In the genomic region with DNA sequence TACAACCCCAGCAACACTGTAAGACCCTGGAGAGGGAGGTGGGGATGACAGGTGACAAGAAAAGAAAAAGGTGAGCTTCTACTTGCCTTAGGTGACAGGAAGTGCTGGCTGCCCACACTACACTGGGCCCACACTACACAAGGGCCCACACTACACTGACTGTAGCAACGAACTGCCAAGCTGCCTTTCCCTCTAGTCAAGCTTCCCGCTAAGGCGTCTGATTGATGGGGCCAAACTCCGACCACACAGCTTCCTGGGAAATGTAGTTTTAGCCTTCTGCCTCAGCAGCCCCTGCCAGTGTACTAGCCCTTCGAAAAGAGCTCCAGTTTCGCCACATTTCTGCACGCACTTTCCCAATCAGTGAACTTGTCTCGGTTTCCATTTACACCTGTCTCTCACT, we compare ENCODE assay signal across 16 mouse cellular contexts. TPM values are rescaled to one million over a fixed set of nuclear protein-coding genes. Genes with fewer than 3 reads are reported as not detected.
DNase-seq lines count a peak whose midpoint lies in the region; ATAC-seq lines count a peak whose summit lies in the region.
"Had no signal": no experiment of that assay in that cellular context is flagged by ENCODE, and none has a peak within 500 bp of the region (broad histone marks: within the 10 kb centered on the region; RNA-seq: fewer than 3 reads in every experiment).

No protein-coding gene starts in this region.

- H3K9ac ChIP-seq in hindbrain, embryonic 16.5 days (ENCODE audit: low read depth, low read length), result no peak overlapping the region
- no peak overlapping the region for H3K9ac ChIP-seq in neural tube, embryonic 15.5 days (replicated peaks)
- no peak overlapping the region for H3K9ac ChIP-seq in liver, embryonic 12.5 days
- H3K9ac ChIP-seq: heart, embryonic 12.5 days; lung, embryonic 15.5 days; stomach, embryonic 15.5 days had no signal

- peaks cover 68% of the 10 kb centered on the region for H3K27me3 ChIP-seq in megakaryocyte, embryonic 14.5 days (replicated peaks)
- no peaks in the 10 kb centered on the region for H3K27me3 ChIP-seq in hindbrain, embryonic 16.5 days (replicated peaks; ENCODE audit: control insufficient read depth, insufficient read depth, low read length)
- no peaks in the 10 kb centered on the region for H3K27me3 ChIP-seq in neural tube, embryonic 15.5 days (replicated peaks)
- peaks cover 51% of the 10 kb centered on the region for H3K27me3 ChIP-seq in liver, embryonic 12.5 days (replicated peaks)

- peak; percentile 23 for DNase-seq in adrenal gland, postnatal 14 days
- DNase-seq in adrenal gland, postnatal 4 days (ENCODE audit: low spot score in 2 of 2), result no peak
- DNase-seq in thymus, postnatal 10 days (ENCODE audit: low spot score in 2 of 2), result no peak
- DNase-seq: kidney, adult 11 months; layer of hippocampus, adult 9-11 months had no signal

- 8% methylated on average over 8 of the region's 8 CpGs for WGBS in hindbrain, embryonic 16.5 days
- 14% methylated on average over 8 of the region's 8 CpGs for WGBS in neural tube, embryonic 15.5 days
- WGBS in liver, embryonic 12.5 days (ENCODE audit: insufficient replicate concordance), result 9% methylated on average over 8 of the region's 8 CpGs

- peak overlapping the region; percentile 33 for H3K4me3 ChIP-seq in megakaryocyte, embryonic 14.5 days (replicated peaks)
- no peak overlapping the region for H3K4me3 ChIP-seq in hindbrain, embryonic 16.5 days (ENCODE audit: low read length)
- no peak overlapping the region for H3K4me3 ChIP-seq in neural tube, embryonic 15.5 days (replicated peaks)
- no peak overlapping the region for H3K4me3 ChIP-seq in liver, embryonic 12.5 days
- H3K4me3 ChIP-seq: heart, embryonic 12.5 days; lung, embryonic 15.5 days; myocyte; stomach, embryonic 15.5 days had no signal

- no peak overlapping the region for H3K27ac ChIP-seq in hindbrain, embryonic 16.5 days (ENCODE audit: low read depth, low read length)
- H3K27ac ChIP-seq in neural tube, embryonic 15.5 days (replicated peaks), result no peak overlapping the region
- H3K27ac ChIP-seq in liver, embryonic 12.5 days, result no peak overlapping the region
- H3K27ac ChIP-seq: lung, embryonic 15.5 days; stomach, embryonic 15.5 days had no signal

- H3K9me3 ChIP-seq in megakaryocyte, embryonic 14.5 days, result peaks cover 6% of the 10 kb centered on the region; the same call in 1 of the 2 replicates
- no peaks in the 10 kb centered on the region for H3K9me3 ChIP-seq in hindbrain, embryonic 16.5 days (ENCODE audit: control insufficient read depth, low read length)
- no peaks in the 10 kb centered on the region for H3K9me3 ChIP-seq in neural tube, embryonic 15.5 days (replicated peaks)
- H3K9me3 ChIP-seq in liver, embryonic 12.5 days (replicated peaks), result 0 out of 2 replicates have a peak, but pooled peaks cover 5% of the 10 kb centered on the region
- H3K9me3 ChIP-seq: lung, embryonic 15.5 days; stomach, embryonic 15.5 days had no signal

- H3K4me1 ChIP-seq in megakaryocyte, embryonic 14.5 days, result peaks cover 19% of the 10 kb centered on the region
- H3K4me1 ChIP-seq in hindbrain, embryonic 16.5 days (ENCODE audit: control insufficient read depth, insufficient read depth, low read depth, low read length), result peaks cover 9% of the 10 kb centered on the region; the same call in 1 of the 2 replicates
- peaks cover 14% of the 10 kb centered on the region for H3K4me1 ChIP-seq in neural tube, embryonic 15.5 days
- H3K4me1 ChIP-seq in liver, embryonic 12.5 days, result peaks cover 13% of the 10 kb centered on the region

- H3K36me3 ChIP-seq in megakaryocyte, embryonic 14.5 days (replicated peaks; ENCODE audit: low read length), result no peaks in the 10 kb centered on the region
- H3K36me3 ChIP-seq in hindbrain, embryonic 16.5 days (ENCODE audit: control insufficient read depth, insufficient read depth, low read length), result no peaks in the 10 kb centered on the region
- no peaks in the 10 kb centered on the region for H3K36me3 ChIP-seq in neural tube, embryonic 15.5 days
- no peaks in the 10 kb centered on the region for H3K36me3 ChIP-seq in liver, embryonic 12.5 days
- H3K36me3 ChIP-seq: heart, embryonic 12.5 days; lung, embryonic 15.5 days; stomach, embryonic 15.5 days had no signal

- ATAC-seq in megakaryocyte, adult 5-6 weeks (ENCODE audit: poor library complexity, severe bottlenecking), result no peak
- peak; percentile 58 for ATAC-seq in hindbrain, embryonic 16.5 days
- ATAC-seq in neural tube, embryonic 15.5 days (ENCODE audit: low FRiP score), result 0 out of 2 replicates have a peak, but pooled peaks have one; percentile 37
- no peak for ATAC-seq in liver, embryonic 12.5 days

- H3K4me2 ChIP-seq in hindbrain, embryonic 16.5 days (ENCODE audit: low read length), result no peak overlapping the region
- H3K4me2 ChIP-seq in neural tube, embryonic 15.5 days, result no peak overlapping the region
- no peak overlapping the region for H3K4me2 ChIP-seq in liver, embryonic 12.5 days
- H3K4me2 ChIP-seq: heart, embryonic 12.5 days; lung, embryonic 15.5 days; stomach, embryonic 15.5 days had no signal

RNA-seq across cellular contexts. Expression of a gene that starts 19.6 kb away (rescaled TPM):
- not detected in 2 replicates for total RNA-seq in adrenal gland, postnatal 14 days (2021)
- under 1 TPM in 1 of 2 experiments, not detected in 1; 0.20 TPM for total RNA-seq in adrenal gland, postnatal 4 days (2021)
- not detected in 2 replicates for polyA plus RNA-seq in megakaryocyte, embryonic 14.5 days (2012; ENCODE audit: insufficient read depth, low replicate concordance)
- total RNA-seq in megakaryocyte, adult 5-6 weeks (2015), result not detected in 2 replicates
- total RNA-seq in megakaryocyte, adult 5-6 weeks (2017), result not detected in 2 replicates
- 0.65 and 0.85 TPM in 2 replicates for polyA plus RNA-seq in hindbrain, embryonic 16.5 days (2015; fragmentation: Nextera tagmentation; extraction: Ambion mirVana)
- polyA plus RNA-seq in neural tube, embryonic 15.5 days (2015; fragmentation: Nextera tagmentation; extraction: Ambion mirVana), result 0.84 and 0.93 TPM in 2 replicates
- polyA plus RNA-seq in liver, embryonic 12.5 days (2016; fragmentation: Nextera tagmentation; extraction: Ambion mirVana), result not detected in 2 replicates
- total RNA-seq: gastrocnemius, adult 18-20 months had no signal
- polyA plus RNA-seq: heart, embryonic 12.5 days; limb, embryonic 11.5 days; lung, embryonic 15.5 days; myocyte; stomach, embryonic 15.5 days had no signal

RNA-seq across cellular contexts. Expression of a gene that starts 23.4 kb away (rescaled TPM):
- 7.1 and 8.2 TPM in 2 replicates for total RNA-seq in adrenal gland, postnatal 14 days (2021)
- 1 to 10 TPM; 7.2 to 8.3 TPM for total RNA-seq in adrenal gland, postnatal 4 days (2021)
- polyA plus RNA-seq in megakaryocyte, embryonic 14.5 days (2012; ENCODE audit: insufficient read depth, low replicate concordance), result 2.5 and 6.7 TPM in 2 replicates
- total RNA-seq in megakaryocyte, adult 5-6 weeks (2015), result 0.25 TPM in 1 of 2 replicates, not detected in the other
- total RNA-seq in megakaryocyte, adult 5-6 weeks (2017), result 0.15 and 0.24 TPM in 2 replicates
- 5.8 and 6.3 TPM in 2 replicates for polyA plus RNA-seq in hindbrain, embryonic 16.5 days (2015; fragmentation: Nextera tagmentation; extraction: Ambion mirVana)
- 7.6 and 8.0 TPM in 2 replicates for polyA plus RNA-seq in neural tube, embryonic 15.5 days (2015; fragmentation: Nextera tagmentation; extraction: Ambion mirVana)
- 1.3 and 1.7 TPM in 2 replicates for polyA plus RNA-seq in liver, embryonic 12.5 days (2016; fragmentation: Nextera tagmentation; extraction: Ambion mirVana)

RNA-seq across cellular contexts. Expression of a gene that starts 36.2 kb away (rescaled TPM):
- 35.9 and 38.6 TPM in 2 replicates for total RNA-seq in adrenal gland, postnatal 14 days (2021)
- 10 to 100 TPM; 44.3 to 49.1 TPM for total RNA-seq in adrenal gland, postnatal 4 days (2021)
- 53.2 and 120 TPM in 2 replicates for polyA plus RNA-seq in megakaryocyte, embryonic 14.5 days (2012; ENCODE audit: insufficient read depth, low replicate concordance)
- 11.4 and 14.5 TPM in 2 replicates for total RNA-seq in megakaryocyte, adult 5-6 weeks (2015)
- total RNA-seq in megakaryocyte, adult 5-6 weeks (2017), result 6.9 and 8.2 TPM in 2 replicates
- 26.8 and 27.3 TPM in 2 replicates for polyA plus RNA-seq in hindbrain, embryonic 16.5 days (2015; fragmentation: Nextera tagmentation; extraction: Ambion mirVana)
- polyA plus RNA-seq in neural tube, embryonic 15.5 days (2015; fragmentation: Nextera tagmentation; extraction: Ambion mirVana), result 28.4 and 28.6 TPM in 2 replicates
- polyA plus RNA-seq in liver, embryonic 12.5 days (2016; fragmentation: Nextera tagmentation; extraction: Ambion mirVana), result 20.1 and 22.3 TPM in 2 replicates

RNA-seq across cellular contexts. Expression of a gene that starts 41.9 kb away (rescaled TPM):
- 7.2 and 8.0 TPM in 2 replicates for total RNA-seq in adrenal gland, postnatal 14 days (2021)
- 1 to 10 TPM; 7.8 to 8.2 TPM for total RNA-seq in adrenal gland, postnatal 4 days (2021)
- 0.02 and 0.64 TPM in 2 replicates for polyA plus RNA-seq in megakaryocyte, embryonic 14.5 days (2012; ENCODE audit: insufficient read depth, low replicate concordance)
- total RNA-seq in megakaryocyte, adult 5-6 weeks (2015), result not detected in 2 replicates
- total RNA-seq in megakaryocyte, adult 5-6 weeks (2017), result not detected in 2 replicates
- polyA plus RNA-seq in hindbrain, embryonic 16.5 days (2015; fragmentation: Nextera tagmentation; extraction: Ambion mirVana), result 10.4 and 12.3 TPM in 2 replicates
- polyA plus RNA-seq in neural tube, embryonic 15.5 days (2015; fragmentation: Nextera tagmentation; extraction: Ambion mirVana), result 9.4 and 10.6 TPM in 2 replicates
- 0.13 and 0.16 TPM in 2 replicates for polyA plus RNA-seq in liver, embryonic 12.5 days (2016; fragmentation: Nextera tagmentation; extraction: Ambion mirVana)

RNA-seq across cellular contexts. Expression of a gene that starts 55.7 kb away (rescaled TPM):
- 0.34 and 6.8 TPM in 2 replicates for total RNA-seq in adrenal gland, postnatal 14 days (2021)
- total RNA-seq in adrenal gland, postnatal 4 days (2021), result 1 to 10 TPM in 1 of 2 experiments, under 1 TPM in 1; 0.50 to 4.5 TPM
- not detected in 2 replicates for polyA plus RNA-seq in megakaryocyte, embryonic 14.5 days (2012; ENCODE audit: insufficient read depth, low replicate concordance)
- not detected in 2 replicates for total RNA-seq in megakaryocyte, adult 5-6 weeks (2015)
- not detected in 2 replicates for total RNA-seq in megakaryocyte, adult 5-6 weeks (2017)
- polyA plus RNA-seq in hindbrain, embryonic 16.5 days (2015; fragmentation: Nextera tagmentation; extraction: Ambion mirVana), result not detected in 2 replicates
- polyA plus RNA-seq in neural tube, embryonic 15.5 days (2015; fragmentation: Nextera tagmentation; extraction: Ambion mirVana), result 0.31 and 1.3 TPM in 2 replicates
- polyA plus RNA-seq in liver, embryonic 12.5 days (2016; fragmentation: Nextera tagmentation; extraction: Ambion mirVana), result 25.3 and 26.6 TPM in 2 replicates

Comparison
In these comparisons a context has a peak if more than half of its experiments do, and no peak if none do; other contexts are left out.
1. ATAC-seq: peak in hindbrain, embryonic 16.5 days (single experiment) and neural tube, embryonic 15.5 days (single experiment); none in megakaryocyte, adult 5-6 weeks (single experiment) and liver, embryonic 12.5 days (single experiment).